Mouse (Mus musculus): ENCODE results near the gene Apbb1ip. TPM values are rescaled to one million over a fixed set of nuclear protein-coding genes. Genes with fewer than 3 reads are reported as not detected.
"Not testable (repeated sequence)": the region's sequence is repeated elsewhere in the genome, so short reads cannot be mapped to it uniquely, and the experiment has no call there.

The Apbb1ip gene
- polyA plus RNA-seq, 1 experiment from 2014 or later, result 0.35 TPM

DNA sequence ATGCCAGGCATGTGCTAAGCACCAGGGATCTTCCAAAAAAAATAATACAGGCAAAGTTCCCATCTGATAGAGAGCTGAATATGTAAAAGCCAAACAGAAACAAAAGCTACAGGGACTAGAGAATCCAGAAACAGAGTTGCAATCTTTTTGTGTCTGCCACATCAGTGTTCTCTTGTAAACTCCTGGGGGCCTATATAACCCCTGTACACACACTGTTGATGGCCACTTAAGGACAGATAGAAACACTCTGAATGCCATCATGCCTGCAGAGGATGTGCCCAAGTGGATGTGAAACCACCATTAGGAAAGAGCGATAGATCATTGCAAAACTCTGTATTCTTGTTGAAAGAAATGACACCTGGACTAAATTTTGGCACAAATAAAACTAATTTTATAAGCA lies 91.9 kb downstream of the Apbb1ip start:
- no peak for DNase-seq (ENCODE audit: low spot score)
- no peaks in the 10 kb centered on the region for H3K36me3 ChIP-seq (ENCODE audit: control insufficient read depth, insufficient read depth, low read length)
- no peak overlapping the region for H3K27ac ChIP-seq (replicated peaks; ENCODE audit: low read depth, low read length)
- H3K9ac ChIP-seq (ENCODE audit: low read length), result no peak overlapping the region
- H3K4me1 ChIP-seq (ENCODE audit: control insufficient read depth, insufficient read depth, low read length), result no peaks in the 10 kb centered on the region
- no peaks in the 10 kb centered on the region for H3K9me3 ChIP-seq (ENCODE audit: control insufficient read depth, low read length)
- no peak overlapping the region for H3K4me3 ChIP-seq (ENCODE audit: low read depth, low read length)
- ATAC-seq (ENCODE audit: insufficient number of reproducible peaks, low FRiP score, low TSS enrichment, low read depth), result no peak
- 81% methylated on average over 1 of the region's 1 CpGs for WGBS
- no peaks in the 10 kb centered on the region for H3K27me3 ChIP-seq (ENCODE audit: control insufficient read depth, insufficient read depth, low read length)
- H3K4me2 ChIP-seq (ENCODE audit: low read depth, severe bottlenecking), result no peak overlapping the region

- WGBS, result 78% methylated on average over 7 of the region's 7 CpGs
- ATAC-seq (ENCODE audit: insufficient number of reproducible peaks, low FRiP score, low TSS enrichment, low read depth), result no peak
These were observed 93.1 kb downstream of the Apbb1ip start for GRCm38 (mm10) chr2:22866894-22867424.

DNA sequence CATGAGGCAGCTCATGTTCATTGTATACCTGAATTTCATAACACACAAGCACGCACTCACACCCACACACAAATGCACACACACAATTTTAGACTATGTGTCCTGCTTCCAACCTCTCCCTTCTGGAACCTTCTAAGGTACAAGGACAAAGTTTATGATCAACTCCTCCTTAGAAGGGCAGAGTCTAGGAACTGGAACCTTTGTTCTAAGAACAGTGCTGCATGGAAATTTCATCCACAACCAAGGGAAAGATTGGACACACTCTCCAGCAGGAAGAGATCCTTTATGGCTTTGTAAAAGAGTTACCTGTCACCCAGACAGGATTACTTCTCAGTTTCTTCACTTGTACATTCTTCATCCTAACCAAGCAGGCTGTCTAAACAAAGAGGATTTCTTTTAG lies 99.3 kb downstream of the Apbb1ip start:
- Histone ChIP-seq H3K4me2 (ENCODE audit: low read depth, severe bottlenecking) (no peak overlapping the region), H3K4me3 (ENCODE audit: low read depth, low read length) (no peak overlapping the region), H3K36me3 (ENCODE audit: control insufficient read depth, insufficient read depth, low read length) (no peaks in the 10 kb centered on the region), H3K9me3 (ENCODE audit: control insufficient read depth, low read length) (no peaks in the 10 kb centered on the region), H3K27ac (replicated peaks; ENCODE audit: low read depth, low read length) (no peak overlapping the region), H3K27me3 (ENCODE audit: control insufficient read depth, insufficient read depth, low read length) (no peaks in the 10 kb centered on the region), H3K4me1 (ENCODE audit: control insufficient read depth, insufficient read depth, low read length) (no peaks in the 10 kb centered on the region), H3K9ac (ENCODE audit: low read length) (no peak overlapping the region)
- DNase-seq (ENCODE audit: low spot score) (no peak), ATAC-seq (ENCODE audit: insufficient number of reproducible peaks, low FRiP score, low TSS enrichment, low read depth) (no peak)
- WGBS, result 97% methylated on average over 1 of the region's 1 CpGs

More at GRCm38 (mm10) chr2:22866894-22867424, 93.1 kb downstream of the Apbb1ip start:
- H3K27me3 ChIP-seq (ENCODE audit: control insufficient read depth, insufficient read depth, low read length), result no peaks in the 10 kb centered on the region
- H3K27ac ChIP-seq (replicated peaks; ENCODE audit: low read depth, low read length), result no peak overlapping the region
- H3K4me2 ChIP-seq (ENCODE audit: low read depth, severe bottlenecking), result no peak overlapping the region
- H3K9me3 ChIP-seq (ENCODE audit: control insufficient read depth, low read length), result no peaks in the 10 kb centered on the region
- no peak for DNase-seq (ENCODE audit: low spot score)
- no peaks in the 10 kb centered on the region for H3K4me1 ChIP-seq (ENCODE audit: control insufficient read depth, insufficient read depth, low read length)
- no peak overlapping the region for H3K4me3 ChIP-seq (ENCODE audit: low read depth, low read length)
- no peak overlapping the region for H3K9ac ChIP-seq (ENCODE audit: low read length)
- no peaks in the 10 kb centered on the region for H3K36me3 ChIP-seq (ENCODE audit: control insufficient read depth, insufficient read depth, low read length)

DNA sequence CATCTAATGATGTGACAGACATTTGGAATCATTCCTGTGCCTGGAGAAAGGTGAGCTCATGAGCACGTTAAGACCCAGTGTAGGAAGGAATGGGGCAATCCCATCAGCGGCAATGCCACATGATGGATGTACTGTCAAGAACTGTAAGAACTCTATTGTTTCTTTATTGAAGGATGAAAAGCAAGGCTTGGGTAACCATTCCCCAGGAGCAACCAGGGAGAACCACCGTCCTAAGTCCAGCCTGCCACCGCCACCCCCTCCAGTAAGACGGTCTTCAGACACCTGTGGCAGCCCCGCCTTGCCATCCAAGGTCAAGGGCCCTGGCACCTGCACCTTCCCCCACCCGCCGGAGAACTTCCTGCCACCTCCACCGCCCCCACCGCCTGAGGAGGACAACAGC lies 100.7 kb downstream of the Apbb1ip start:
- Histone ChIP-seq H3K27me3 (ENCODE audit: control insufficient read depth, insufficient read depth, low read length) (no peaks in the 10 kb centered on the region), H3K9me3 (ENCODE audit: control insufficient read depth, low read length) (no peaks in the 10 kb centered on the region), H3K4me2 (ENCODE audit: low read depth, severe bottlenecking) (no peak overlapping the region), H3K4me1 (ENCODE audit: control insufficient read depth, insufficient read depth, low read length) (no peaks in the 10 kb centered on the region), H3K9ac (ENCODE audit: low read length) (no peak overlapping the region), H3K36me3 (ENCODE audit: control insufficient read depth, insufficient read depth, low read length) (no peaks in the 10 kb centered on the region), H3K27ac (replicated peaks; ENCODE audit: low read depth, low read length) (no peak overlapping the region), H3K4me3 (ENCODE audit: low read depth, low read length) (no peak overlapping the region)
- DNase-seq (ENCODE audit: low spot score) (no peak), ATAC-seq (ENCODE audit: insufficient number of reproducible peaks, low FRiP score, low TSS enrichment, low read depth) (no peak)
- 52% methylated on average over 9 of the region's 10 CpGs for WGBS

DNA sequence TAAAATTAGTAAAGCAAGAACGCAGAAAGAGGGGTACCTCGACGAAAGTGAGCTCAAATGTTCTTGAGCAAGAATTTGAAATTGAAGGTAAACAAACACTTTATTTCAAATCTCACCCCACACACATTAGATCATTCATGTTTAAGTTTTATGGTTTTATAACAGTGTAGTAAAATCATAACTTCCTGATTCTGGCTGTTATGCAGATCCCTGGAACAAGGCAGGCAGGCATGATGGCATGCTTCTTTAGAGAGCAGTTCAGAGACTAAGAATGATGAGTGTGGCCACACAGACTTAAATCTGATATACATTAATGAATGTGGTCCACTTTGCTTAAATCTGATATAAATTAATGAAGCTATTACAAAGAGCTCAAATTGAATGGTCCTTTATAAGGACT lies 102.7 kb downstream of the Apbb1ip start:
- WGBS, result 88% methylated on average over 3 of the region's 3 CpGs
- no peaks in the 10 kb centered on the region for H3K27me3 ChIP-seq (ENCODE audit: control insufficient read depth, insufficient read depth, low read length)
- no peaks in the 10 kb centered on the region for H3K4me1 ChIP-seq (ENCODE audit: control insufficient read depth, insufficient read depth, low read length)

GRCm38 (mm10) chr2:22878781-22879180 lies 104.9 kb downstream of the Apbb1ip start:
- no peak overlapping the region for H3K4me3 ChIP-seq (ENCODE audit: low read depth, low read length)
- no peak for ATAC-seq (ENCODE audit: insufficient number of reproducible peaks, low FRiP score, low TSS enrichment, low read depth)
- H3K27ac ChIP-seq (replicated peaks; ENCODE audit: low read depth, low read length), result no peak overlapping the region
- H3K9me3 ChIP-seq (ENCODE audit: control insufficient read depth, low read length), result no peaks in the 10 kb centered on the region
- no peak overlapping the region for H3K4me2 ChIP-seq (ENCODE audit: low read depth, severe bottlenecking)
- H3K4me1 ChIP-seq (ENCODE audit: control insufficient read depth, insufficient read depth, low read length), result no peaks in the 10 kb centered on the region
- no peaks in the 10 kb centered on the region for H3K27me3 ChIP-seq (ENCODE audit: control insufficient read depth, insufficient read depth, low read length)
- no peak overlapping the region for H3K9ac ChIP-seq (ENCODE audit: low read length)
- H3K36me3 ChIP-seq (ENCODE audit: control insufficient read depth, insufficient read depth, low read length), result no peaks in the 10 kb centered on the region
- no peak for DNase-seq (ENCODE audit: low spot score)
- 49% methylated on average over 1 of the region's 1 CpGs for WGBS

More for the DNA sequence above, 102.7 kb downstream of the Apbb1ip start:
- Histone ChIP-seq H3K36me3 (ENCODE audit: control insufficient read depth, insufficient read depth, low read length) (no peaks in the 10 kb centered on the region), H3K4me2 (ENCODE audit: low read depth, severe bottlenecking) (no peak overlapping the region), H3K9ac (ENCODE audit: low read length) (no peak overlapping the region), H3K9me3 (ENCODE audit: control insufficient read depth, low read length) (no peaks in the 10 kb centered on the region), H3K27ac (replicated peaks; ENCODE audit: low read depth, low read length) (no peak overlapping the region), H3K4me3 (ENCODE audit: low read depth, low read length) (no peak overlapping the region)
- DNase-seq (ENCODE audit: low spot score) (no peak), ATAC-seq (ENCODE audit: insufficient number of reproducible peaks, low FRiP score, low TSS enrichment, low read depth) (no peak)

DNA sequence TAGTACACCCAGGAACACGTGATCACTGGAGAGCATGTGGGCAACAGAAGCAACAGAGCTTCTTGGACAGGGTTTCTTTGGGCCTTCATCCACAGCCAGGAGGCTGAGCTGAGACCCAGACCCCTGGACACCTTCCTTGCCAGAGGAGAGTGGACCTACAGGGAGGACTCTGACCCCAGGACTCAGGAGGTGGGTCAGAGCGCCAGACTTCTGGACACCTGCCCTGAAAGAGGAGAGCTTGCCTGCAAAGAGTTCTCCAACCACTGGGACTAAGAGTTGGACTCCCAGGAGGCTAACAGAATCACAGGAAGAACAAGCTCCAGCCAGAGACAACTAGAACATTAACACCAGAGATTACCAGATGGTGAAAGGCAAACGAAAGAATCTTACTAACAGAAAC lies 106.8 kb downstream of the Apbb1ip start:
- not testable (repeated sequence) for H3K4me1 ChIP-seq (ENCODE audit: control insufficient read depth, insufficient read depth, low read length); H3K36me3 ChIP-seq (ENCODE audit: control insufficient read depth, insufficient read depth, low read length); H3K4me2 ChIP-seq (ENCODE audit: low read depth, severe bottlenecking); H3K9me3 ChIP-seq (ENCODE audit: control insufficient read depth, low read length); DNase-seq (ENCODE audit: low spot score); H3K27ac ChIP-seq (replicated peaks; ENCODE audit: low read depth, low read length); ATAC-seq (ENCODE audit: insufficient number of reproducible peaks, low FRiP score, low TSS enrichment, low read depth); H3K27me3 ChIP-seq (ENCODE audit: control insufficient read depth, insufficient read depth, low read length); H3K9ac ChIP-seq (ENCODE audit: low read length); H3K4me3 ChIP-seq (ENCODE audit: low read depth, low read length)
- WGBS, result 81% methylated on average over 3 of the region's 3 CpGs

GRCm38 (mm10) chr2:22894932-22895281 lies 121.0 kb downstream of the Apbb1ip start:
- H3K4me2 ChIP-seq (ENCODE audit: low read depth, severe bottlenecking), result peak overlapping the region; percentile 73
- H3K27ac ChIP-seq (replicated peaks; ENCODE audit: low read depth, low read length), result 0 out of 2 replicates have a peak overlapping the region, but pooled peaks have one; percentile 14
- H3K4me3 ChIP-seq (ENCODE audit: low read depth, low read length), result peak overlapping the region; percentile 85
- no peaks in the 10 kb centered on the region for H3K9me3 ChIP-seq (ENCODE audit: control insufficient read depth, low read length)
- peak overlapping the region; percentile 68 for H3K9ac ChIP-seq (ENCODE audit: low read length)
- 26% methylated on average over 9 of the region's 9 CpGs for WGBS
- H3K36me3 ChIP-seq (ENCODE audit: control insufficient read depth, insufficient read depth, low read length), result no peaks in the 10 kb centered on the region
- no peak for ATAC-seq (ENCODE audit: insufficient number of reproducible peaks, low FRiP score, low TSS enrichment, low read depth)
- no peaks in the 10 kb centered on the region for H3K27me3 ChIP-seq (ENCODE audit: control insufficient read depth, insufficient read depth, low read length)
- H3K4me1 ChIP-seq (ENCODE audit: control insufficient read depth, insufficient read depth, low read length), result no peaks in the 10 kb centered on the region
- DNase-seq (ENCODE audit: low spot score), result peak; percentile 22
